Mouse (Mus musculus) left cerebral cortex, postnatal 36 days (tissue): ENCODE results near the gene Fam213b. TPM values are rescaled to one million over a fixed set of nuclear protein-coding genes. Genes with fewer than 3 reads are reported as not detected.

ENCODE experiments used
- DNase-seq, 2 experiments: peaks; one replicate each; pipeline ENCODE4 v3.0.0; 2021 to 2022; ENCODE audit warnings: low spot score in 2 of 2, mixed read lengths in 1 of 2
- intact Hi-C: fragments of 180-260 bp; cut with DNase I; formaldehyde crosslinking; loops from one replicate; pipeline ENCODE4 v1.15.1; 2025
- total RNA-seq, 2 experiments: library from RNA; stranded (reverse); gene quantifications; 2 replicates each; pipeline ENCODE4 v1.2.3; 2021

Gene Fam213b
- total RNA-seq, 2 experiments from 2014 or later = 51.1 to 68.5 TPM

DNA sequence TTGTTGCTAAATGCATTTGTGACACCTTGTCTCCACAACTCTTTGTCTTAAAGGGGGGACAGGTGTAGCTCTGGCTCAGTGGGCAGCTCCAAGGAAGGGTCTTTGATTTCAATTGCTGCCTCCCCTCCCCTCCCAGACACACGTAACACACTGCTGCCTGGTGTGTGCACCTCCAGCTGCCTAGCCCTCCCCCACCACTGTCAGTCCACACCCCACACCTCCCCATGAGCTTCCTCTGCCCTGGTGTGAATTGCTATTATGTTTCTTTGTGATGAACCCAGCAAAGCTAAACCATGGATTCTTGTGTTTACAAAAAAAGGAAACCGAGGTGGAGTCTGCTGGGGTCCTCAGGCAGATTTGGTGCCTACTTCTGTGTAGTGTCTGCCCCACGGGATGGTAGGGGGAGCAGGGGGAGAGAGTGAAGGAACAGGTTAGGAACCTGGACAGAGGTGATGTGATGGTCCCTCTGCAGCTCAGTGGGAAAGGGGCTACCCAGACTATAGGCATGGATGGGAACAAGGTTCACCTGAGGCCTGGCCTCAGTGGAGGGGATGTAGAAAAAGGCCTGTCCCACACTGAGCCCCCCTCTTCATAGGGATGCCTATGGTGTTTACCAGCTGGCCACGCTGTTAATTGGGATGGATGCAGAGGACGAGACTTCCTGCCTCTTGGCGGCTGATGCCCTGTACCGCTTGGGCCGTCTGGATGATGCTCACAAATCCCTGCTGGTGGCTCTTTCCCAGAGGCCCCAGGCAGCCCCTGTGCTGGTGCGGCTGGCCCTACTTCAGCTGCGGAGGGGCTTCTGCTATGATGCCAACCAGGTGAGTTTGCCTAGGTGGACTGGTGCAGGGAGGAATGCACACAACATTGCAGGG is 41.3 kb downstream of the Fam213b start:
- intact Hi-C loops = no loop called here
- peak in 1 of 2 experiments; percentile 1 for DNase-seq

DNA sequence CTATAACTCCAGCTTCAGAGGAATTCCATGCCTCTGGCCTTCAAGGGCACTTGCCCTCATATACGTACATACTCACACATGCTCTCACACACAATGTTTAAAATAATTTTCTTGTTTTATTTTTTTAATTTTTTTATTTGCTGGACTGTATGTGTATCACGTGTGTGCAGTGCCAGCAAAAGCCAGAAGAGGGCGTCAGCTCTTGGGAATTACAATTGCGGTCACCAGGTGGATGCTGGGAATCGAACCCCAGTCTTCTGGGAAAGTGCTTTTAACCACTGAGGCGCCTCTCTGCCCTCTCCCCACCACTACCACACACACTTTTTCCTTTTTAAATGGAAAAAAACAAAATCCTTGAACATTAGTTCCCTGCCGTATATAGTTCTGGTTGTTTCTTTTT is 42.1 kb downstream of the Fam213b start:
- no peak for DNase-seq
- intact Hi-C loops = no loop called here

DNA sequence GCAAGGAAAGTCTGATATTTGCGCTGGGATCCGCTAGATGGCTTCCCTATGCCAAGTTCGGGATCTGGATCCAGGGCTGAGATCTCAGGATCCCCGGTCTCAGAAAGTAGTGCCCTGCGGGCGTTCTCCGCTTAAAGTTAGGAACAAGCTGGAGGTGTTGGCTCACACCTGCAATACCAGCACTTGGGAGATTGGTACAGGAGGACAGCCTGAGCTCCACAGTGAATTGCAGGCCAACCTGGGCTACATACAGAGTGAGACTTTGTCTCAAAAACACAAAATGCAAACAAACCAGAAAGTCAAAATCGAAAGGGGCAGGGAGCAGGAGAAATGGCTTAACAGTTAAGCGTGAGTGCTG is 42.5 kb downstream of the Fam213b start:
- no peak for DNase-seq
- intact Hi-C loops = no loop called here

DNA sequence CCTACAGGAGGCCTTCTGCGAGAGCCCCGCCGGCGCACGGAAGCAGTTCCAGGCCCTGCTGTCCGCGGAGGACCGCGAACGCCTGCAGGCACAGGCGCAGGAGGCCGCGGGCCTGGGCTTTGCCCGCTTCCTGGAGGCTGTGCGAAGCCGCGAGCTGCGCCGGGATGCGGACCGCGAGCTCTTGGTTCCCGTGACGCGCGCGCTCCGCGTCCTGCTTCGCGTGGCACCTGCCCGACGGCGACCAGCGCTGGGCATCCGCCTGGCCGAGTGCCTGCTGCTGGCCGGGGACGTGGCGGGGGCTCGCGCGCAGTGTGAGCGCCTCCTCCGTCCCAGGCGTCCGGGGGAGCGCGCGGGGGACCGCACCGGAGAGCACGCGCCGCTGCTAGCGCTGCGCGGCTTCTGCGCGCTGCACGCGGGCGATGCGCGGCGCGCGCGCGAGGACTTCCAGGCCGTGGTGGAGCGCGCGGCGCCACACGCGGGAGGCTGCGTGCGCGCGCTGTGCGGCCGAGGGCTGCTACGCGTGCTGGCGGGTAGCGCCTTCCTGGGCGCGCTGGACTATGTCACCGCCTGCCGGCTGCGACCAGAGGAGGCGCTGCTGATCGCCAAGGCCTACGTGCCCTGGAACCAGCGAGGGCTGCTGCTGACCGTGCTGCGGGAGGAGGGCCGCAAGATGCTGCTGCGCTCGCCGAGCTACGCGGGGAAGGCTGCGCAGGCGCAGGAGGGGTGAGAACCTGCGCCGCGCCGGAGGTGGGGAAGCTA is 43.0 kb downstream of the Fam213b start:
- DNase-seq = peak; percentile 92 to 96
- intact Hi-C loops = no loop called here

DNA sequence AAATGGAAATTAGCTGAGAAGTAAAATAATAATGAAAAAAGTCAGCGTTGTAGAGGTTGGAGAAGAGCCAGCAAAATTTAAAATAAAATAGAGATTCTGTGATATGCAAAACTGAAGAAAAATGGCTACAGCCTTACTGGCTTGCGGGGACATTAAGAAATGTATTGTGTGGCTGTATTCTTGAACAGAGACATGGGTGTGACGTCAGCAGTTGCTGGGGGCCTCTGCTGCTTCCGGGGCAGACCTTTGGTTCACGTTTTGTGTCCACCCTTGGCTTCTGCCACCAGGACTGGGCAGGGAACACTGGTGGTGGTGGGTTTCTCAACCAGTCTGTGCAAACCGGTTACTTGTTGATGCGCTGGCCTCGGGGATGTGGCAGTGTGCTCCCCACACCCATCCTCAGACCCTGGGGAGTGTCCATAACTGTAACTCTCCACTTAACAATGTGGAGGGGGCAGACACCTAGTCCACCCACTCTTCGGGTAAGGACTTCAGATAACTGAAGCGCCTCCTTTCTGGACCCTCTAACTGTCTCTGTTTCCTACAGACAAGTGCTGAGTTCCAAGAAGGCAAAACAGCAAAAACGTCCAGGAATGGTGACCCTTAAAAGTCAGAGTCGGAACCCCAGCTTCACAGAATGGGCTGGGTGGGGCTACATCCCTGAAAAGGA is 44.1 kb downstream of the Fam213b start:
- intact Hi-C loops = no loop called here
- no peak for DNase-seq

DNA sequence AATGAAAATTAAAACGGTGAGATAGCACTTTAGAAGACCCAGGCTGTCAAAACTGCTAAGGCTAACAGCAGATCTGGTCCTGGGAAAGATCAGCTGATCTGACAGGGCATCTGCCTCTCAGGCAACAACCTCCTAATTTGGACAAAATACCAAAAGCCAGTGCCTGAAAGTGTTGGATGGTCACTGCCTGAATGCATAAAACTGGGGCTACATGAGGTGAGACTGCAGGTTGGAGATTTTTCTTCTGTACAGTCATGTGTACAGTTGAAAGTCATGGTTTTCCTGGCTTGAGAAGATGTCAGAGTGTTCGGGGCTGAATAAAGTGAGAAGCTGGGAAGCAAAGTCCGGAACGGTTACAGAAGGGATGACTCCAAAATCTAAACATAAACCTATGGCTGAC is 45.1 kb downstream of the Fam213b start:
- no peak for DNase-seq
- intact Hi-C loops = no loop called here

DNA sequence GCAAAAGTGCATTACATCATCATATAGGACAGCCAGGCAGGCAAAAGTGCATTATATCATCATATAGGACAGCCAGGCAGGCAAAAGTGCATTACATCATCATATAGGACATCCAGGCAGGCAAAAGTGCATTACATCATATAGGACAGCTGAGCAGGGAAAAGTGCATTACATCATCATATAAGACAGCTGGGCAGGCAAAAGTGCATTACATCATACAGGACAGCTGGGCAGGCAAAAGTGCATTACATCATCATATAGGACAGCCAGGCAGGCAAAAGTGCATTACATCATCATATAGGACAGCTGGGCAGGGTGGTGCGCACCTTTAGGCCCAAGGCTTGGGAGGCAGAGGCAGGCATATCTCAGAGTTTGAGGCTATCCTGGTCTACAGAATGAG is 46.2 kb downstream of the Fam213b start:
- DNase-seq = no peak

More for the DNA sequence above, 46.2 kb downstream of the Fam213b start:
- intact Hi-C loops = no loop called here

Other genes starting within 250 kb of the Fam213b start
- gene Actrt2, start 231.3 kb downstream of the Fam213b start, total RNA-seq = not detected
- gene Ttc34, start 61.7 kb downstream of the Fam213b start, total RNA-seq = 1 to 10 TPM; 3.1 to 3.6 TPM
- under 1 TPM; 0.49 to 1.00 TPM for gene Mmel1, start 29.6 kb downstream of the Fam213b start, total RNA-seq
- 1 to 10 TPM; 1.5 to 2.1 TPM for gene Tnfrsf14, start 29.4 kb upstream of the Fam213b start, total RNA-seq
- gene Hes5, start 61.8 kb upstream of the Fam213b start, total RNA-seq = 10 to 100 TPM; 36.5 to 38.6 TPM
- gene Pank4, start 65.0 kb upstream of the Fam213b start, total RNA-seq = 10 to 100 TPM; 35.2 to 46.6 TPM
- 10 to 100 TPM; 63.2 to 92.6 TPM for gene Plch2, start 157.6 kb upstream of the Fam213b start, total RNA-seq
- gene Pex10, start 167.9 kb upstream of the Fam213b start, total RNA-seq = 10 to 100 TPM; 17.4 to 19.5 TPM
- 10 to 100 TPM; 65.6 to 67.3 TPM for gene Rer1, start 187.2 kb upstream of the Fam213b start, total RNA-seq
- gene Morn1, start 187.4 kb upstream of the Fam213b start, total RNA-seq = 10 to 100 TPM in 1 of 2 experiments, 1 to 10 TPM in 1; 8.4 to 11.6 TPM